Mouse (Mus musculus): ENCODE results near the gene Ankrd9.

GRCm38 (mm10) chr12:110965500-110965899 is 13.3 kb downstream of the Ankrd9 start:
- TF ChIP-seq CTCF (IDR thresholded peaks at IDR 0.05; ENCODE audit: control insufficient read depth, insufficient read depth, insufficient replicate concordance, low read depth, low read length) (no peak), POLR2A (IDR thresholded peaks at IDR 0.05; ENCODE audit: control insufficient read depth, low read depth, low read length) (no peak)

Data from testis, adult 2 months (tissue).